Mouse (Mus musculus) forebrain, embryonic 11.5 days (tissue): ENCODE results near the gene Agpat1. TPM values are rescaled to one million over a fixed set of nuclear protein-coding genes. Genes with fewer than 3 reads are reported as not detected.

Experiments used
- ATAC-seq: fragments of 200-750 bp; cut with Nextera tagmentation; replicated peaks from 2 replicates; pipeline ENCODE4 v1.8.0; 2017; ENCODE audit warnings: moderate TSS enrichment; ENCODE audit not compliant: low FRiP score
- DNase-seq: peaks from one replicate; pipeline ENCODE4 v3.0.0-alpha.2; 2017; ENCODE audit warnings: low spot score
- H3K27ac ChIP-seq: fragments of 300-500 bp; sonication (generic); 2 replicates; pipeline ENCODE4 v1.5.1; 2014; ENCODE audit warnings: low read depth, low read length
- H3K27me3 ChIP-seq: fragments of 300-500 bp; sonication (generic); 2 replicates; pipeline ENCODE4 v1.6.1; 2014; ENCODE audit warnings: mild to moderate bottlenecking, low read length, mixed read lengths; ENCODE audit not compliant: control insufficient read depth, insufficient read depth
- H3K36me3 ChIP-seq: fragments of 300-500 bp; sonication (generic); 2 replicates; pipeline ENCODE4 v1.6.1; 2014; ENCODE audit warnings: mild to moderate bottlenecking, low read length, moderate library complexity, mixed read lengths; ENCODE audit not compliant: control insufficient read depth, insufficient read depth
- H3K4me1 ChIP-seq: fragments of 300-500 bp; sonication (generic); replicated peaks from 2 replicates; pipeline ENCODE4 v1.6.1; 2014; ENCODE audit warnings: low read length, mixed read lengths; ENCODE audit not compliant: control insufficient read depth, insufficient read depth
- H3K4me2 ChIP-seq: fragments of 300-500 bp; sonication (generic); 2 replicates; pipeline ENCODE4 v1.6.1; 2014; ENCODE audit warnings: low read depth, mild to moderate bottlenecking, low read length, moderate library complexity, mixed read lengths; ENCODE audit not compliant: severe bottlenecking
- H3K4me3 ChIP-seq: fragments of 300-500 bp; sonication (generic); 2 replicates; pipeline ENCODE4 v1.5.1; 2014; ENCODE audit warnings: low read depth, low read length
- H3K9ac ChIP-seq: fragments of 300-500 bp; sonication (generic); 2 replicates; pipeline ENCODE4 v1.6.1; 2014; ENCODE audit warnings: low read length
- H3K9me3 ChIP-seq: fragments of 300-500 bp; sonication (generic); 2 replicates; pipeline ENCODE4 v1.6.1; 2016; ENCODE audit warnings: low read length, mixed read lengths; ENCODE audit not compliant: control insufficient read depth
- WGBS: fragments of 180-500 bp; shearing (Covaris S2); extraction: QIAGEN DNeasy Blood & Tissue Kit; methylation state at CpG from one replicate; pipeline ENCODE4 v1.1.7; 2014; 5-methylcytosine and 5-hydroxymethylcytosine counted together
- polyA plus RNA-seq: library from polyadenylated mRNA; unstranded; fragments of >200 nt; fragmentation: Nextera tagmentation; extraction: Ambion mirVana; gene quantifications from 2 replicates; pipeline ENCODE4 v1.2.1, GENCODE M21; 2014

Agpat1 gene
- polyA plus RNA-seq, 1 experiment from 2014 or later: 93.4 TPM

DNA sequence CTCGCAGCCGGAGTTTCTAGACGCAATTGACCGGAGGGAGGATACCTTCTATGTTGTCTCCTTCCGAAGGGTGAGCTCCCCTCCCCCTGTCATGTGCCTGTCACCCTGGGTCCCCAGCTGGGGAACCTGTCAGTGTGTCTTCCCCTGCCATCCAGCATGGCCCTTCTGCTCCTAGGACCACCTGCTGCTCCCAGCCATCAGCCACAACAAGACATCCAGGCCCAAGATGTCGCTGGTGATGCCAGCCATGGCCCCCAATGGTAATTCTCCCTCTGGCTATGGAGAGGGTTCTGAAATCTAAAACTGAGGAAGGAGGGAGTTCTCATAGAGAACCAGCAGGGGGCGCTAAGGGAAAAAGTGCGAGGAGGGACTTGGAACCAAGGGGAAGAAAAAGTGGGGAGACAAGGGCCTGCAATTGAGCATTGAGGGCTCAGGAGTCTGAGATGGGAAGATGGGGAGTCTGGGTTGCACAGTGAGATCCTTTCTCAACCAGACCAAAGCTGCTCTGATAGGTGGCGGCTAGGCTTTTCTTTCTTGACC lies 49.8 kb downstream of the Agpat1 start:
- Histone ChIP-seq H3K4me2 (no peak overlapping the region), H3K4me1 (peaks cover 3% of the 10 kb centered on the region; the same call in 1 of the 2 replicates), H3K27me3 (no peaks in the 10 kb centered on the region), H3K9me3 (no peaks in the 10 kb centered on the region), H3K36me3 (peaks cover 4% of the 10 kb centered on the region; the same call in 1 of the 2 replicates), H3K27ac (no peak overlapping the region), H3K9ac (no peak overlapping the region), H3K4me3 (no peak overlapping the region)
- 62% methylated on average over 9 of the region's 9 CpGs for WGBS
- DNase-seq (peak; percentile 78), ATAC-seq (no peak)

GRCm38 (mm10) chr17:34654392-34654791 lies 50.3 kb downstream of the Agpat1 start:
- Histone ChIP-seq H3K36me3 (peaks cover 4% of the 10 kb centered on the region; the same call in 1 of the 2 replicates), H3K4me2 (no peak overlapping the region), H3K4me1 (peaks cover 3% of the 10 kb centered on the region; the same call in 1 of the 2 replicates), H3K9ac (no peak overlapping the region), H3K9me3 (no peaks in the 10 kb centered on the region), H3K4me3 (no peak overlapping the region), H3K27me3 (no peaks in the 10 kb centered on the region), H3K27ac (no peak overlapping the region)
- WGBS: 95% methylated on average over 13 of the region's 13 CpGs
- no peak for DNase-seq
- ATAC-seq: no peak

DNA sequence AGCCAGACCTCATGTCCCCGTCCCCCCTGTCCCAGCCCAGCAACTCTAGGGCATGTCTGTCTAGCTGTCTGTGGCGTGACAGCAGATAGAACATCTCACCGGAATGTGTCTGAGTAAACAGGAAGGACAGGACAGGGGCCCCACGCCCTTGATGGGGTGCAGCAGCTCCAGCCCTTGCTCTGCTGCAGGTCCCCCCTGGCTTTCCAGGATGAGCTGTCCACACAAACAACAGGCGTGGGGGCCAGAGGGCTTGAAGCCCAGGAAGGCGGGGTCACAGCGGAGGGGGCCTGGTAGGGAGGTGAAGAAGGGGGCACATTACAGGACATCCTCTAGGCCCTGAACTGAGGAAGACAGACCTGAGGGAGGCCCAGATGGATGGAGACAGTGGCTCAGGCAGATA lies 51.1 kb downstream of the Agpat1 start:
- Histone ChIP-seq H3K4me1 (peaks cover 3% of the 10 kb centered on the region; the same call in 1 of the 2 replicates), H3K27ac (no peak overlapping the region), H3K4me3 (no peak overlapping the region), H3K4me2 (no peak overlapping the region), H3K9ac (no peak overlapping the region), H3K27me3 (no peaks in the 10 kb centered on the region), H3K36me3 (peaks cover 4% of the 10 kb centered on the region; the same call in 1 of the 2 replicates), H3K9me3 (no peaks in the 10 kb centered on the region)
- 86% methylated on average over 7 of the region's 7 CpGs for WGBS
- no peak for DNase-seq
- no peak for ATAC-seq

GRCm38 (mm10) chr17:34655581-34655991 lies 51.5 kb downstream of the Agpat1 start:
- Histone ChIP-seq H3K27me3 (no peaks in the 10 kb centered on the region), H3K4me1 (peaks cover 3% of the 10 kb centered on the region; the same call in 1 of the 2 replicates), H3K4me2 (no peak overlapping the region), H3K9ac (no peak overlapping the region), H3K27ac (no peak overlapping the region), H3K4me3 (no peak overlapping the region), H3K9me3 (no peaks in the 10 kb centered on the region), H3K36me3 (peaks cover under 1% of the 10 kb centered on the region; the same call in 1 of the 2 replicates)
- WGBS: 60% methylated on average over 4 of the region's 4 CpGs
- no peak for ATAC-seq
- DNase-seq: peak; percentile 49

GRCm38 (mm10) chr17:34656666-34657065 lies 52.6 kb downstream of the Agpat1 start:
- ATAC-seq (no peak), DNase-seq (peak; percentile 47)
- H3K4me2 ChIP-seq: no peak overlapping the region
- no peaks in the 10 kb centered on the region; the same call in 1 of the 2 replicates for H3K36me3 ChIP-seq
- no peak overlapping the region for H3K9ac ChIP-seq
- H3K27ac ChIP-seq: no peak overlapping the region
- H3K27me3 ChIP-seq: 0 out of 2 replicates have a peak, but pooled peaks cover 2% of the 10 kb centered on the region
- no peak overlapping the region for H3K4me3 ChIP-seq
- WGBS: 44% methylated on average over 8 of the region's 8 CpGs
- peaks cover 3% of the 10 kb centered on the region; the same call in 1 of the 2 replicates for H3K4me1 ChIP-seq
- no peaks in the 10 kb centered on the region for H3K9me3 ChIP-seq

DNA sequence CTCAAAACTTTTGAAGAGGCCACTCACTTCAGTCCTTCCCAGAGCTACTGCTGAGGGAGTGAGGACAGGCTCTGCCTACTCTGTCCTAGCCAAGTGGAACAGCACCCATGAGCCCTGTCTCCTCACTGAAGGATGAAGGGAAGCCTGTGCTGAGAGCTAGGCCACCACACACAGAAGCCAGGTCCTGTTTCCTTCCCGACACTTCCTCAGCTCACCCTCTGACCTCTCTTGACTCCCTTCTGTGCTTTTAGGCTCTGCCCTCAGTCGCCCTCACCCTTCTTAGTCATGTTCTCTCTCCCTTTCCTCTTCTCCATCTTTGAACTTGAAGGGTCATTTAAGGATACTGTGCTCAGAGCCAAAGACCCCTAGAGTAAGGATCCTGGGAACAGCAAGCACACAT lies 53.2 kb downstream of the Agpat1 start:
- H3K27me3 ChIP-seq: 0 out of 2 replicates have a peak, but pooled peaks cover 2% of the 10 kb centered on the region
- no peaks in the 10 kb centered on the region; the same call in 1 of the 2 replicates for H3K36me3 ChIP-seq
- no peak overlapping the region for H3K4me2 ChIP-seq
- WGBS: 32% methylated on average over 2 of the region's 2 CpGs
- no peak overlapping the region for H3K27ac ChIP-seq
- no peaks in the 10 kb centered on the region for H3K9me3 ChIP-seq
- H3K9ac ChIP-seq: no peak overlapping the region
- H3K4me3 ChIP-seq: no peak overlapping the region
- peaks cover 3% of the 10 kb centered on the region; the same call in 1 of the 2 replicates for H3K4me1 ChIP-seq
- no peak for DNase-seq
- no peak for ATAC-seq

- no peak for ATAC-seq
- no peaks in the 10 kb centered on the region for H3K9me3 ChIP-seq
Measured at GRCm38 (mm10) chr17:34658145-34658544, 54.1 kb downstream of the Agpat1 start.

DNA sequence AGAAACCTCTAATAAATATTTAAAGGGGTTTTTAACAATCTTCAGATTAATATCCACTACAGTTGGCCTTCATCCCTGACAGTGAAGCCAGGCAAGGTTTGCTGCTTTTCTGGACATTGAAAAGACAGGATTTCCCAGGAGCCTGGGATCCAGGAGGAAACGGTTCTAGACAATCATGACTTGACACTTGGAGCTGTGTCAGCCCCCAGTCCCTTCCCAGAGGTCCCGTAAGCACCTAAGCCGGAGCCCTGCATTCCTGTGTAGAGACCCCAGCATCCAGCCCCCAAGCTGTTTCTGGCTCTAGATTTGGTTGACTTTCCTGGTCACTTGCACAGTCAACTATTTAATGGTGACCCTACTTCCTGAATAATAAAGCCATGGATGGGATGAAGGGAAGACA lies 54.5 kb downstream of the Agpat1 start:
- no peaks in the 10 kb centered on the region for H3K9me3 ChIP-seq
- H3K36me3 ChIP-seq: no peaks in the 10 kb centered on the region; the same call in 1 of the 2 replicates
- H3K4me3 ChIP-seq: no peak overlapping the region
- 0 out of 2 replicates have a peak, but pooled peaks cover 2% of the 10 kb centered on the region for H3K27me3 ChIP-seq
- WGBS: 83% methylated on average over 3 of the region's 3 CpGs
- no peak overlapping the region for H3K27ac ChIP-seq
- DNase-seq: no peak
- H3K9ac ChIP-seq: no peak overlapping the region
- no peak for ATAC-seq
- peaks cover 3% of the 10 kb centered on the region; the same call in 1 of the 2 replicates for H3K4me1 ChIP-seq
- H3K4me2 ChIP-seq: no peak overlapping the region

More at GRCm38 (mm10) chr17:34658145-34658544, 54.1 kb downstream of the Agpat1 start:
- Histone ChIP-seq H3K9ac (no peak overlapping the region), H3K4me2 (no peak overlapping the region), H3K27ac (no peak overlapping the region), H3K4me3 (no peak overlapping the region), H3K36me3 (no peaks in the 10 kb centered on the region; the same call in 1 of the 2 replicates), H3K4me1 (peaks cover 3% of the 10 kb centered on the region; the same call in 1 of the 2 replicates), H3K27me3 (0 out of 2 replicates have a peak, but pooled peaks cover 2% of the 10 kb centered on the region)
- no peak for DNase-seq
- 78% methylated on average over 2 of the region's 2 CpGs for WGBS
